Mouse (Mus musculus) c-Kit-negative CD71-positive TER-119-positive erythroid progenitor cells, embryonic 14.5 days (primary cell): ENCODE measurements around the gene Vmn2r49.
"Not testable (repeated sequence)": the region's sequence is repeated elsewhere in the genome, so short reads cannot be mapped to it uniquely, and the experiment has no call there.

Experiments used
- DNase-seq: peaks from one replicate; pipeline ENCODE4 v3.0.0-alpha.2; 2013; ENCODE audit warnings: low read depth, low spot score

Vmn2r49 gene

DNA sequence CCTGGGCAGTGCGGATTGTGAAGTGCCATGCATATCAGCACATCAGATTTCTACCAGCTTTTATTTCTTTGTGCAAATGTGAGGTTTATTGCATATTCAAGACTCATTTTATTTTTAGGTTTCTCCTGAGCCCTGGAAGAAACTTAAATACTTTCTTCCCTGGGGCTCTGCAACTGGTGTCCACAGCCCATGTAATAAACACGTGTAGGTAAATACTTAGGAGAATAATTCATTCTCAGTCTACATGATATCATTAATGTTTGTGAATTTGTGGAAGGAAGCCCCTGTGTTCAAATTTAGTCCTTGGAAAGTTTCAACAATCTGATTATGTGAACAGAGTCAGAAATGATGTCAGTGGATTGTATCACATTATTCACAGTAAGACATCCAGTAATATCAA lies at the start of gene Vmn2r49:
Gene Vmn2r49, minus strand, starts transcription at position 101 of the 400 bp plus-strand sequence.
- DNase-seq, result not testable (repeated sequence)

DNA sequence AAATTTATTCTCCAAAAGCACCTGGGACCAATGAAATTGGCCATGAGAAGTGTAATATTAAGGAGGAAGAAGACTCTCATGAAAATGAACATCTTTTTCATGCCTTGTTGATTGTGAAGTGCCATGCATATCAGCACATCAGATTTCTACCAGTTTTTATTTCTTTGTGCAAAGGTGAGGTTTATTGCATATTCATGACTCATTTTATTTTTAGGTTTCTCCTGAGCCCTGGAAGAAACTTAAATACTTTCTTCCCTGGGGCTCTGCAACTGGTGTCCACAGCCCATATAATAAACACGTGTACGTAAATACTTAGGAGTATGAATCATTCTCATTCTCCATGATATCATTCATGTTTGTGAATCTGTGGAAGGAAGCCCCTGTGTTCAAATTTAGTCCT lies 38.6 kb downstream of the Vmn2r49 start, which contains the start of gene Vmn2r48:
Gene Vmn2r48, minus strand, starts transcription at position 101 of the 400 bp plus-strand sequence.
- DNase-seq, result not testable (repeated sequence)
